Mouse (Mus musculus): Measurements from ENCODE around the gene Ppfibp1. TPM values are rescaled to one million over a fixed set of nuclear protein-coding genes. Genes with fewer than 3 reads are reported as not detected.

Ppfibp1 gene
- polyA plus RNA-seq, 1 experiment from 2014 or later, result 45.7 TPM

- Histone ChIP-seq H3K4me2 (ENCODE audit: low read depth, low read length) (no peak overlapping the region), H3K27ac (replicated peaks; ENCODE audit: low read depth, low read length) (no peak overlapping the region), H3K9ac (replicated peaks; ENCODE audit: low read length) (no peak overlapping the region), H3K9me3 (replicated peaks; ENCODE audit: control insufficient read depth, low read length) (no peaks in the 10 kb centered on the region), H3K36me3 (replicated peaks; ENCODE audit: control insufficient read depth, insufficient read depth, low read depth, low read length) (no peaks in the 10 kb centered on the region), H3K4me3 (ENCODE audit: low read depth, low read length) (no peak overlapping the region), H3K27me3 (ENCODE audit: control insufficient read depth, insufficient read depth, low read length) (no peaks in the 10 kb centered on the region; the same call in 1 of the 2 replicates), H3K4me1 (ENCODE audit: control insufficient read depth, insufficient read depth, low read length) (no peaks in the 10 kb centered on the region)
- ATAC-seq (replicated peaks; ENCODE audit: insufficient number of reproducible peaks, low FRiP score, low TSS enrichment, low read depth), result no peak
- WGBS, result 88% methylated on average over 6 of the region's 6 CpGs
- DNase-seq (ENCODE audit: low spot score), result no peak
These were observed 13.9 kb upstream of the Ppfibp1 start for GRCm38 (mm10) chr6:146874415-146874814.

DNA sequence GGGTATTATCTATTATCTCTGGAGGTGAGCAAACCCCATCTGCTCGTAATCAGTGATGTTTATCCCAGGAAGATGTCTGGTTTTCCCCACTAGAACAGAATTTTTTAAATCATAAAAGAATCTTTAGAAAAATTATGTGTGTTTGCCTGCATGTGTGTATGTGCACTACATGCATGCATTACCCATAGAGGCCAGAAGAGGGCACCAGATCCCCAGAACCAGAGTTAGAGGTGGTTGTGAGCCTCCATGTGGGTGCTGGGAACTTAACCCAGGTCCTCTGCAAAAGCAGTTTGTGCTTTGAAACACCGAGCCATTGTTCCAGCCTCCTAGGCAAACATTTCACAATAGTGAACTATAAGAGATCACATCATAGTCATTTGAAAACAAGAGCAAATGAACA, 11.5 kb upstream of the Ppfibp1 start:
- 89% methylated on average over 2 of the region's 2 CpGs for WGBS
- no peak for ATAC-seq (replicated peaks; ENCODE audit: insufficient number of reproducible peaks, low FRiP score, low TSS enrichment, low read depth)
- Histone ChIP-seq H3K4me3 (ENCODE audit: low read depth, low read length) (no peak overlapping the region), H3K9me3 (replicated peaks; ENCODE audit: control insufficient read depth, low read length) (no peaks in the 10 kb centered on the region), H3K27ac (replicated peaks; ENCODE audit: low read depth, low read length) (no peak overlapping the region), H3K36me3 (replicated peaks; ENCODE audit: control insufficient read depth, insufficient read depth, low read depth, low read length) (no peaks in the 10 kb centered on the region), H3K27me3 (ENCODE audit: control insufficient read depth, insufficient read depth, low read length) (no peaks in the 10 kb centered on the region; the same call in 1 of the 2 replicates), H3K4me1 (ENCODE audit: control insufficient read depth, insufficient read depth, low read length) (no peaks in the 10 kb centered on the region), H3K4me2 (ENCODE audit: low read depth, low read length) (no peak overlapping the region), H3K9ac (replicated peaks; ENCODE audit: low read length) (no peak overlapping the region)
- no peak for DNase-seq (ENCODE audit: low spot score)

DNA sequence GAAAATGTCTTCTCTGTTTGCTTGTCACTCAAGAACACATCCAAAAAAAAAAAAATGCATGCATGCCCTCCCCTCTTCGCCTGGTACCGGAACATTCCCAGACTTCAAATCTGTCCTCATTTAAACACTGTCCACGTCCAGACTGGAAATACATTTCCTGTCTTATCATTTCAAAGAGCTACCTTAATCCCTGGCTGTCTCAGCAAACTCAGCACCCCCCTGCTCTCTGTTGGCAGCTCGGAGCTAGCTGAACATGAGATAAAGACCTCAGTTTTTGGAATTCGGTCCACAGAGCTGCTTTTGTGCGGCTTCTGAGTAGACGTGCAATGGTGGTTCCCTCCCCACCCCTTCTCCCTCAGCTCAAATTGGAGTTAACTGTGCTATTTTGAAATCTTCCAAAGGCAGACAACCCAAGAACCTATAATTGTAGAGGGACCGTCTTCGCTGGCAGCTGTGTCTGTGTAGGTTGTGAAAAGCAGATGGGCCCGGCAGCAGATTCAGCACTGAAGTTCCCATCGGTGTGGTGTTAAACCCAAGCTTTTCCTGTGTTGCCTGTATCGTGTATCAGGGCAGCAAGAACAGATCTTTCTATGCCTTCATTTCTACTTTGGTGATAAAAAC, 10.8 kb upstream of the Ppfibp1 start:
- Histone ChIP-seq H3K9me3 (replicated peaks; ENCODE audit: control insufficient read depth, low read length) (no peaks in the 10 kb centered on the region), H3K4me1 (ENCODE audit: control insufficient read depth, insufficient read depth, low read length) (no peaks in the 10 kb centered on the region), H3K27ac (replicated peaks; ENCODE audit: low read depth, low read length) (no peak overlapping the region), H3K4me2 (ENCODE audit: low read depth, low read length) (no peak overlapping the region), H3K36me3 (replicated peaks; ENCODE audit: control insufficient read depth, insufficient read depth, low read depth, low read length) (no peaks in the 10 kb centered on the region), H3K9ac (replicated peaks; ENCODE audit: low read length) (no peak overlapping the region), H3K27me3 (ENCODE audit: control insufficient read depth, insufficient read depth, low read length) (no peaks in the 10 kb centered on the region; the same call in 1 of the 2 replicates), H3K4me3 (ENCODE audit: low read depth, low read length) (no peak overlapping the region)
- ATAC-seq (replicated peaks; ENCODE audit: insufficient number of reproducible peaks, low FRiP score, low TSS enrichment, low read depth) (no peak), DNase-seq (ENCODE audit: low spot score) (no peak)
- WGBS, result 85% methylated on average over 12 of the region's 12 CpGs

GRCm38 (mm10) chr6:146878926-146879325, 9.4 kb upstream of the Ppfibp1 start:
- no peaks in the 10 kb centered on the region for H3K4me1 ChIP-seq (ENCODE audit: control insufficient read depth, insufficient read depth, low read length)
- 22% methylated on average over 10 of the region's 10 CpGs for WGBS
- DNase-seq (ENCODE audit: low spot score) (peak; percentile 8), ATAC-seq (replicated peaks; ENCODE audit: insufficient number of reproducible peaks, low FRiP score, low TSS enrichment, low read depth) (no peak)
- no peak overlapping the region for H3K4me3 ChIP-seq (ENCODE audit: low read depth, low read length)
- no peak overlapping the region for H3K27ac ChIP-seq (replicated peaks; ENCODE audit: low read depth, low read length)
- 0 out of 2 replicates have a peak overlapping the region, but pooled peaks have one; percentile 11 for H3K9ac ChIP-seq (replicated peaks; ENCODE audit: low read length)
- no peak overlapping the region for H3K4me2 ChIP-seq (ENCODE audit: low read depth, low read length)
- no peaks in the 10 kb centered on the region for H3K9me3 ChIP-seq (replicated peaks; ENCODE audit: control insufficient read depth, low read length)
- no peaks in the 10 kb centered on the region for H3K27me3 ChIP-seq (ENCODE audit: control insufficient read depth, insufficient read depth, low read length)
- no peaks in the 10 kb centered on the region for H3K36me3 ChIP-seq (replicated peaks; ENCODE audit: control insufficient read depth, insufficient read depth, low read depth, low read length)

- Histone ChIP-seq H3K27me3 (ENCODE audit: control insufficient read depth, insufficient read depth, low read length) (no peaks in the 10 kb centered on the region), H3K27ac (replicated peaks; ENCODE audit: low read depth, low read length) (no peak overlapping the region), H3K36me3 (replicated peaks; ENCODE audit: control insufficient read depth, insufficient read depth, low read depth, low read length) (no peaks in the 10 kb centered on the region), H3K9ac (replicated peaks; ENCODE audit: low read length) (no peak overlapping the region), H3K4me3 (ENCODE audit: low read depth, low read length) (no peak overlapping the region), H3K4me2 (ENCODE audit: low read depth, low read length) (no peak overlapping the region), H3K9me3 (replicated peaks; ENCODE audit: control insufficient read depth, low read length) (no peaks in the 10 kb centered on the region), H3K4me1 (ENCODE audit: control insufficient read depth, insufficient read depth, low read length) (no peaks in the 10 kb centered on the region)
- WGBS, result 79% methylated on average over 9 of the region's 9 CpGs
- DNase-seq (ENCODE audit: low spot score) (no peak), ATAC-seq (replicated peaks; ENCODE audit: insufficient number of reproducible peaks, low FRiP score, low TSS enrichment, low read depth) (no peak)
These were observed 8.4 kb upstream of the Ppfibp1 start for GRCm38 (mm10) chr6:146879856-146880255.

GRCm38 (mm10) chr6:146880296-146880695, 8.0 kb upstream of the Ppfibp1 start:
- H3K4me1 ChIP-seq (ENCODE audit: control insufficient read depth, insufficient read depth, low read length), result no peaks in the 10 kb centered on the region
- H3K36me3 ChIP-seq (replicated peaks; ENCODE audit: control insufficient read depth, insufficient read depth, low read depth, low read length), result no peaks in the 10 kb centered on the region
- DNase-seq (ENCODE audit: low spot score) (no peak), ATAC-seq (replicated peaks; ENCODE audit: insufficient number of reproducible peaks, low FRiP score, low TSS enrichment, low read depth) (no peak)
- no peak overlapping the region for H3K4me3 ChIP-seq (ENCODE audit: low read depth, low read length)
- 79% methylated on average over 4 of the region's 4 CpGs for WGBS
- no peaks in the 10 kb centered on the region for H3K9me3 ChIP-seq (replicated peaks; ENCODE audit: control insufficient read depth, low read length)
- H3K27ac ChIP-seq (replicated peaks; ENCODE audit: low read depth, low read length), result no peak overlapping the region
- no peaks in the 10 kb centered on the region for H3K27me3 ChIP-seq (ENCODE audit: control insufficient read depth, insufficient read depth, low read length)
- H3K9ac ChIP-seq (replicated peaks; ENCODE audit: low read length), result no peak overlapping the region
- H3K4me2 ChIP-seq (ENCODE audit: low read depth, low read length), result no peak overlapping the region

DNA sequence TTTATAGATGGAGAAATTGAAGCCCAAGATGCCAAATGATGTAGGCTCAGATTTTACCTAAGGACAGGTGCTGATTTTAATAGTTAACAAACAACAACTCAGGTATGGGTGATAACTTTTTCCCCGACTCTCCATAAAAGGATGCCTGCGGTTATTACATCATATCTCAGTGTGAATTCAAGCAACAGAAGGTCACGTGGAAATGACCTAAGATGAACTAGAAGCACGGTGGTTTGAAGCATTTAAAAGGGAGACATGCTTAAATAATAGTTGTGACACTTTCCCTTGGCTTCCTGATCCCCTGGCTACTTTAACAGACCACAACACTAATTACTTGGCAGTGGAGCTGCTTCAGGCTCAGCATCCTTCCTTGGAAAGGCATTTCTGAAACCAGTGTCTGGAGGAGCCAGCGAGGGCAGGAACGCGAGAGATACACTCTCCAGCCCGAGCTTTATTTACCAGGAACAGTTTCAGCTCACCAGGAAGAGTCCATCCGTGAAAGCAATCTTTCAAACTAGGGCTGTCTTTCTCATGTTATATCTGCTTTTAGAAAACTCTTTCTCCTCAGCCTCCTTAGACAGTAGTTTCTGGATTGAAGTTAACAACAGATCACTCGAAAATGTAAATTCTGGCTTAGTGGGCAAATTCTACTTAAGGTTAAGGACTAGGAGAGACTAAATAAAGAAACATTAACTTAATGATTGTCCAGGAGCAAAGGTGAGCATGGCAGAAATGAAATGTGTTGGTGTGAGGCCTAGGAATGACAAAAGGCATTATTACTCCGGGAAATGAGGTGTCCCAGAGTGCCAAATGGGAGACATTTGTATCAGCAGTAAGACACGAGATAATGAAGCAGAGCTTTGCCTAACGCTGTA, 6.2 kb upstream of the Ppfibp1 start:
- Histone ChIP-seq H3K27ac (replicated peaks; ENCODE audit: low read depth, low read length) (no peak overlapping the region), H3K9me3 (replicated peaks; ENCODE audit: control insufficient read depth, low read length) (no peaks in the 10 kb centered on the region), H3K9ac (replicated peaks; ENCODE audit: low read length) (no peak overlapping the region), H3K27me3 (ENCODE audit: control insufficient read depth, insufficient read depth, low read length) (no peaks in the 10 kb centered on the region), H3K36me3 (replicated peaks; ENCODE audit: control insufficient read depth, insufficient read depth, low read depth, low read length) (no peaks in the 10 kb centered on the region), H3K4me3 (ENCODE audit: low read depth, low read length) (no peak overlapping the region), H3K4me2 (ENCODE audit: low read depth, low read length) (no peak overlapping the region), H3K4me1 (ENCODE audit: control insufficient read depth, insufficient read depth, low read length) (no peaks in the 10 kb centered on the region)
- ATAC-seq (replicated peaks; ENCODE audit: insufficient number of reproducible peaks, low FRiP score, low TSS enrichment, low read depth), result no peak
- WGBS, result 66% methylated on average over 13 of the region's 13 CpGs
- DNase-seq (ENCODE audit: low spot score), result no peak

- H3K4me1 ChIP-seq (ENCODE audit: control insufficient read depth, insufficient read depth, low read length), result no peaks in the 10 kb centered on the region
- no peak overlapping the region for H3K4me2 ChIP-seq (ENCODE audit: low read depth, low read length)
- ATAC-seq (replicated peaks; ENCODE audit: insufficient number of reproducible peaks, low FRiP score, low TSS enrichment, low read depth) (no peak), DNase-seq (ENCODE audit: low spot score) (no peak)
- no peaks in the 10 kb centered on the region for H3K36me3 ChIP-seq (replicated peaks; ENCODE audit: control insufficient read depth, insufficient read depth, low read depth, low read length)
- WGBS, result 69% methylated on average over 2 of the region's 2 CpGs
- no peaks in the 10 kb centered on the region for H3K27me3 ChIP-seq (ENCODE audit: control insufficient read depth, insufficient read depth, low read length)
- no peak overlapping the region for H3K9ac ChIP-seq (replicated peaks; ENCODE audit: low read length)
- no peak overlapping the region for H3K27ac ChIP-seq (replicated peaks; ENCODE audit: low read depth, low read length)
- H3K9me3 ChIP-seq (replicated peaks; ENCODE audit: control insufficient read depth, low read length), result no peaks in the 10 kb centered on the region
- no peak overlapping the region for H3K4me3 ChIP-seq (ENCODE audit: low read depth, low read length)
These were observed 4.9 kb upstream of the Ppfibp1 start for GRCm38 (mm10) chr6:146883426-146883825.
